Mouse (Mus musculus) intestine, embryonic 14.5 days (tissue): ENCODE data around the gene Susd6. TPM values are rescaled to one million over a fixed set of nuclear protein-coding genes. Genes with fewer than 3 reads are reported as not detected.

ENCODE experiments used
- ATAC-seq: fragments of 200-750 bp; cut with Nextera tagmentation; replicated peaks from 2 replicates; pipeline ENCODE4 v1.8.0; 2017; ENCODE audit warnings: low read depth, moderate number of reproducible peaks, moderate TSS enrichment, moderate library complexity; ENCODE audit not compliant: low FRiP score, low TSS enrichment
- DNase-seq: peaks from one replicate; pipeline ENCODE4 v3.0.0-alpha.2; 2018; ENCODE audit warnings: low spot score
- H3K27ac ChIP-seq: fragments of 300-500 bp; sonication (generic); 2 replicates; pipeline ENCODE4 v1.5.1; 2014; ENCODE audit warnings: low read depth, mild to moderate bottlenecking, control low read depth
- H3K27me3 ChIP-seq: fragments of 300-500 bp; sonication (generic); replicated peaks from 2 replicates; pipeline ENCODE4 v1.6.1; 2014; ENCODE audit warnings: low read length, control low read depth; ENCODE audit not compliant: control insufficient read depth, insufficient read depth
- H3K36me3 ChIP-seq: fragments of 300-500 bp; sonication (generic); 2 replicates; pipeline ENCODE4 v1.6.1; 2014; ENCODE audit warnings: low read length, control low read depth; ENCODE audit not compliant: control insufficient read depth, insufficient read depth
- H3K4me1 ChIP-seq: fragments of 300-500 bp; sonication (generic); replicated peaks from 2 replicates; pipeline ENCODE4 v1.6.1; 2014; ENCODE audit warnings: low read length, control low read depth, mixed read lengths; ENCODE audit not compliant: control insufficient read depth, insufficient read depth
- H3K4me2 ChIP-seq: fragments of 300-500 bp; sonication (generic); 2 replicates; pipeline ENCODE4 v1.6.1; 2014; ENCODE audit warnings: low read length
- H3K4me3 ChIP-seq: fragments of 300-500 bp; sonication (generic); 2 replicates; pipeline ENCODE4 v1.5.1; 2014; ENCODE audit warnings: low read depth, low read length, control low read depth, mixed read lengths
- H3K9ac ChIP-seq: fragments of 300-500 bp; sonication (generic); 2 replicates; pipeline ENCODE4 v1.6.1; 2014; ENCODE audit warnings: mild to moderate bottlenecking, low read length
- H3K9me3 ChIP-seq: fragments of 300-500 bp; sonication (generic); 2 replicates; pipeline ENCODE4 v1.6.1; 2016; ENCODE audit warnings: low read length, control low read depth; ENCODE audit not compliant: control insufficient read depth
- WGBS: fragments of 180-500 bp; shearing (Covaris S2); extraction: QIAGEN DNeasy Blood & Tissue Kit; methylation state at CpG from one replicate; pipeline ENCODE4 v1.1.7; 2014; 5-methylcytosine and 5-hydroxymethylcytosine counted together
- polyA plus RNA-seq: library from polyadenylated mRNA; unstranded; fragments of >200 nt; fragmentation: Nextera tagmentation; extraction: Ambion mirVana; gene quantifications from 2 replicates; pipeline ENCODE4 v1.2.1, GENCODE M21; 2014

Gene Susd6
- polyA plus RNA-seq, 1 experiment from 2014 or later: 21.4 TPM

DNA sequence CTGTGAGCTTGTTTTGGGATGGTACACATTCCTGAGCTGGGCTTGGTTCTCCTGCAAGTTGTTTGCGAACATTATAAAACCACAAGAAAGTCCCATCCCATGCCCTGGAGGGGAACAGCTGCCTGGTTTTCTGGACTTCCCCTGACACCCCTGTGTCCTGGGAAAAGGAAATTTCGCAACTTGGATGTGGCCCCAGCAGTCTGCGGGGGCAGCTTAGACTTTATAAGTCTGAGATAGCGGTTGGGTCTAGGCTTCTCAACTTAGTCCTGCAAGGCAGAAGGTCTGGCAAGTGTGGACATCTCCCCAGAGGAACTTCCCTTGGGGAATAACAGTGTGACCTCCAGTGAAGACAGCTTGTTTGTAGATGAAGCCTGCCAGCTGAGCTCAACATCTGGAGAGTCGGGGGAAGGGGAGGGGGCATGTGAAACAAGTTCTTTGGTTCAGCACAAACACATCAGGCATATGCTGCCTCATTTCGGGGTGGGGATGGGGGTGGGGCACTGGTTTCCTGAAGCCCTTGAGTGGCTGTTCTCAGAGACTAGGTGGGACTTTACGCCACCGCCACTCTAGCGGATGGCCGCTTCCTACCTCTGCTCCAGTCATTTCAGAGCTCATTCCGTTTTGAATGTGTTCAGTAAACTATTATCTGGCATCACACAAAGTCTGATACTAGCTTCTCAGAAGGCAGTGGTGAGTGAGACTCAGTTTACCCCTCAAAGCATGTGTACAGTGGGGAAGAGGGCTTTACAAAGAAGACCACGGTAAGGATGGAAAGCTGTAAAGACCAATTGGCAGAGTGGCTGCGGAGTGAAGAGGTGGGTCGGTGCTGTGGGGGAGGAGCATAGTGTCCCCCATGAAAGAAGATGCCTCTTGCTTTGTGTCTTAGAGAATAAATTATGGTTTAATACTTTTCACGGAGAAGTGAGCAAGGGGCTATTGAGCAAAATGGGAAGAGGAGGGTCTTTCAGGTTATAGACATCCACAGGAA, 95.3 kb downstream of the Susd6 start:
- Histone ChIP-seq H3K27ac (peak overlapping the region; percentile 29; the same call in 1 of the 2 replicates), H3K4me3 (0 out of 2 replicates have a peak overlapping the region, but pooled peaks have one; percentile 2), H3K9ac (no peak overlapping the region), H3K27me3 (no peaks in the 10 kb centered on the region), H3K36me3 (no peaks in the 10 kb centered on the region), H3K4me1 (peaks cover 10% of the 10 kb centered on the region; the same call in 1 of the 2 replicates), H3K9me3 (peaks cover 6% of the 10 kb centered on the region), H3K4me2 (peak overlapping the region; percentile 38)
- WGBS: 32% methylated on average over 15 of the region's 15 CpGs
- DNase-seq (peak; percentile 61), ATAC-seq (0 out of 2 replicates have a peak, but pooled peaks have one; percentile 65)

DNA sequence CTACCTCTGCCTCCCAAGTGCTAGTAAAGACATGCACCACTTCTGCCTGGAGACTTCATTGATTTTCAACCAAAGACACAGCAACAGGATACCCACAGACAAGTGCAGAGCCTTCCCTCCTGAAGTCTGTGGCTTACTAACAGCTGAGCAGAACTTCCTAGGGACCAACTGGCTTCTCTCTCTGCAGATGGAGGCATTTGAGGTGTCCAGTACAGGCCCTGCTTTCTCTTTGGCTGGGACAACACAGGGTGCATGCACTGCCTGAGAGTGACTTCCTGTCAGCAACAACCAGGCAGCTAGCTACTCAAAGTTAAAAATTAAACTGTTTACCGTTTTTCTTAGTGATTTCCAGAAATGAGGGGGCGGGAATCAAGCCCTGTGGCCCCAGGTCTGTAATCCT, 96.7 kb downstream of the Susd6 start:
- WGBS: 49% methylated on average over 2 of the region's 2 CpGs

GRCm38 (mm10) chr12:80889331-80889730, 99.0 kb downstream of the Susd6 start:
- Histone ChIP-seq H3K9ac (no peak overlapping the region), H3K9me3 (peaks cover 6% of the 10 kb centered on the region), H3K4me3 (no peak overlapping the region), H3K36me3 (no peaks in the 10 kb centered on the region), H3K4me1 (peaks cover 10% of the 10 kb centered on the region; the same call in 1 of the 2 replicates), H3K4me2 (no peak overlapping the region), H3K27me3 (no peaks in the 10 kb centered on the region), H3K27ac (no peak overlapping the region)
- ATAC-seq (no peak), DNase-seq (no peak)
- WGBS: 91% methylated on average over 3 of the region's 3 CpGs

More for the DNA sequence above, 96.7 kb downstream of the Susd6 start:
- DNase-seq (no peak), ATAC-seq (no peak)
- H3K27ac ChIP-seq: no peak overlapping the region
- H3K9me3 ChIP-seq: peaks cover 6% of the 10 kb centered on the region
- H3K4me3 ChIP-seq: no peak overlapping the region
- no peak overlapping the region for H3K4me2 ChIP-seq
- H3K9ac ChIP-seq: no peak overlapping the region
- no peaks in the 10 kb centered on the region for H3K27me3 ChIP-seq
- H3K4me1 ChIP-seq: peaks cover 10% of the 10 kb centered on the region; the same call in 1 of the 2 replicates
- no peaks in the 10 kb centered on the region for H3K36me3 ChIP-seq

DNA sequence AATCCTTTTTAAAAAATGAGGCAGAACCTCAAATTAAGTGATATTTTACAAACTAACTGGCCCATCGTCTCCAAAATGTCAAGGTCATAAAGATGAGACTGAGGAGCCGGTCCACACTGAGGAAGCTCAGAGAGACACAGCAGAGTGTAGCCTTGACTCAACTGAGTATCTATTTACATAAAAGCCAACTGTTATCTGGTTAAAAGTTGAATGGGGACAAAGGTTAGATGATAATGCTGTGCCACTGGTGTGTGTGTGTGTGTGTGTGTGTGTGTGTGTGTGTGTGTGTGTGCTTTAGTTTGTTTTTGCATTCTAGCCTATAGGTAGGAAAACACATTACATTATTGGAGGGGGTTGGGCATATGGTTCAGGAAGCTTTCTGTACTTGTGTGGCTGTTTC, 100.8 kb downstream of the Susd6 start:
- no peaks in the 10 kb centered on the region; the same call in 1 of the 2 replicates for H3K4me1 ChIP-seq
- ATAC-seq: no peak

GRCm38 (mm10) chr12:80893720-80894494, 103.6 kb downstream of the Susd6 start:
- no peak overlapping the region for H3K4me2 ChIP-seq
- DNase-seq (no peak), ATAC-seq (no peak)
- no peak overlapping the region for H3K27ac ChIP-seq
- H3K4me1 ChIP-seq: no peaks in the 10 kb centered on the region; the same call in 1 of the 2 replicates
- H3K4me3 ChIP-seq: no peak overlapping the region
- 84% methylated on average over 18 of the region's 18 CpGs for WGBS
- H3K36me3 ChIP-seq: no peaks in the 10 kb centered on the region
- no peak overlapping the region for H3K9ac ChIP-seq
- peaks cover 6% of the 10 kb centered on the region for H3K9me3 ChIP-seq
- H3K27me3 ChIP-seq: no peaks in the 10 kb centered on the region

More for the DNA sequence above, 100.8 kb downstream of the Susd6 start:
- Histone ChIP-seq H3K27me3 (no peaks in the 10 kb centered on the region), H3K9ac (no peak overlapping the region), H3K4me2 (no peak overlapping the region), H3K4me3 (no peak overlapping the region), H3K27ac (no peak overlapping the region), H3K36me3 (no peaks in the 10 kb centered on the region), H3K9me3 (peaks cover 6% of the 10 kb centered on the region)
- DNase-seq: no peak
- WGBS: 71% methylated on average over 2 of the region's 2 CpGs

- Histone ChIP-seq H3K4me2 (no peak overlapping the region), H3K27me3 (no peaks in the 10 kb centered on the region), H3K4me3 (no peak overlapping the region), H3K36me3 (no peaks in the 10 kb centered on the region), H3K4me1 (no peaks in the 10 kb centered on the region; the same call in 1 of the 2 replicates), H3K9ac (no peak overlapping the region), H3K27ac (no peak overlapping the region), H3K9me3 (no peaks in the 10 kb centered on the region)
- DNase-seq (peak; percentile 82), ATAC-seq (peak; percentile 73)
- 15% methylated on average over 19 of the region's 19 CpGs for WGBS
Observed at GRCm38 (mm10) chr12:80894973-80895570, 104.8 kb downstream of the Susd6 start.

DNA sequence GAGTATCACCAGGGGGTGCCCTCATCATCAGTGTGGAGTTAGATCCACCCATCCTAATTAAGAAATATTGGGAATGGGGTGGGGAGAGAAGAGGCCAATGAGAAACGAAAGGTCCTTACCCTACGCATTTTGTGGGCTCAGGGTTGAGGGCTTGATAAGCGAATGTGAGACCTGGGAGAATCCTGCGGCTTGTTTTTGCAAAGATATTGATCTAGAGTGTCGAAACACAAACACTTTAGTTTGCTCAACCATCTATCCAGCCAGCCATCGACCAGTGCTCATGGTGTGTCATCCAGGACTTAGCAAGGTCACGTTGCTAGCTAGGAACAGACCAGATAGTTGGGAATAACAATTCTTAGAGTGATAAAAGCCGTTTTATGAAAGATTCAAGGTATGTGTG, 119.3 kb downstream of the Susd6 start:
- Histone ChIP-seq H3K4me3 (no peak overlapping the region), H3K4me2 (no peak overlapping the region), H3K36me3 (no peaks in the 10 kb centered on the region), H3K9me3 (no peaks in the 10 kb centered on the region), H3K27ac (no peak overlapping the region), H3K4me1 (no peaks in the 10 kb centered on the region), H3K9ac (no peak overlapping the region), H3K27me3 (no peaks in the 10 kb centered on the region)
- 76% methylated on average over 8 of the region's 8 CpGs for WGBS
- DNase-seq (no peak), ATAC-seq (no peak)

DNA sequence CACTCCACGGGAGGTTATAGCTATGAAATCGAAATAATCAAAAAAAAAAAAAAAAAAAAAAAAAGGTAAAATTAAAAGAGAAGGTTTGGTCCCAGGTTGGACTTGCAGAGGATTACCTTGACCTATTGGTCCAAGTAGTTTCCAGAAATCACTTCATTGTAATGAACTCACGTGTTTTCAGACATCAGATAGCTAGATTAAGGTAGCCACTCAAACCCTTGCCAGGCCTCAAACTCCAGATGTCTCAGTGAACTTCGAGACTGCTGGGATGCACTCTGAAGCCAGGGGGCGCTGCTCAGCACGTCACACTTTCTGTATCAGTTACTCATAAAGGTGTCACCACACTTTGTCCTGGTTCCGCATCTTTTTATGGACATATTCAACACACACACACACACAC, 127.5 kb downstream of the Susd6 start:
- 55% methylated on average over 7 of the region's 7 CpGs for WGBS
- Histone ChIP-seq H3K9ac (no peak overlapping the region), H3K27ac (no peak overlapping the region), H3K9me3 (no peaks in the 10 kb centered on the region), H3K4me3 (no peak overlapping the region), H3K4me2 (no peak overlapping the region), H3K27me3 (no peaks in the 10 kb centered on the region), H3K4me1 (0 out of 2 replicates have a peak, but pooled peaks cover 2% of the 10 kb centered on the region), H3K36me3 (no peaks in the 10 kb centered on the region)
- no peak for ATAC-seq
- DNase-seq: no peak
